Comparison of ENCODE assay signal across 22 mouse cellular contexts in the genomic region with DNA sequence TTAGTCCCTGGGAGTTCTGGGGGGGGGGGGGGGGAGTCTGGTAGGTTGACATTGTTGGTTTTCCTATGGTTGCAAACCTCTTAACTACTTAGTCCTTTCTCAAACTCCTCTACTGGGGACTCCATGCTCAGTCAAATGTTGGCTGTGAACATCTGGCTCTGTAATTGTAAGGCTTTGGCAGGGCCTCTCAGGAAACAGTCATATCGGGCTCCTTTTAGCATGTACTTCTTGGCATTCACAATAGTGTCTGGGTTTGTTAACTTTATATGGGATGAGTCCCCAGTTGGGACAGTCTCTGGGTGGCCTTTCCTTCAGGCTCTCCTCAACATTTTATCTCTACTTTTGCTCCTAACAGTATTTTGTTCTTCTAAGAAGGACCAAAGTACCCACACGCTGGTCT.
DNase-seq lines count a peak whose midpoint lies in the region; ATAC-seq lines count a peak whose summit lies in the region.
"Had no signal": no experiment of that assay in that cellular context is flagged by ENCODE, and none has a peak within 500 bp of the region (broad histone marks: within the 10 kb centered on the region; RNA-seq: fewer than 3 reads in every experiment).

No protein-coding gene starts in this region.

- H3K9ac ChIP-seq in heart, embryonic 11.5 days (ENCODE audit: low read depth, low read length) = no peak overlapping the region
- H3K9ac ChIP-seq: embryonic facial prominence, embryonic 13.5 days; embryonic facial prominence, embryonic 15.5 days; forebrain, embryonic 12.5 days had no signal

- peak; percentile 17 for DNase-seq in heart, adult 8-10 months (ENCODE audit: low spot score)
- peak; percentile 2 to 6 for DNase-seq in heart, postnatal 14 days
- DNase-seq in heart, postnatal 25 days (ENCODE audit: low spot score) = no peak
- DNase-seq: adrenal gland, adult 2 months; adrenal gland, postnatal 10 days; adrenal gland, postnatal 25 days; cerebellum, adult 11 months; cerebellum, adult 18-20 months; cerebellum, adult 8-10 months; cerebellum, adult 9-11 months; cerebellum, postnatal 14 days; cerebellum, postnatal 36 days; embryo, embryonic 11 days had no signal

- 89% methylated on average over 2 of the region's 2 CpGs for WGBS in heart, embryonic 11.5 days (ENCODE audit: insufficient replicate concordance)

- H3K27me3 ChIP-seq in heart, embryonic 11.5 days (ENCODE audit: control insufficient read depth, insufficient read depth, low read length) = no peaks in the 10 kb centered on the region
- H3K27me3 ChIP-seq: embryonic facial prominence, embryonic 13.5 days; embryonic facial prominence, embryonic 15.5 days; forebrain, embryonic 12.5 days had no signal

- no peaks in the 10 kb centered on the region for H3K4me1 ChIP-seq in heart, embryonic 11.5 days (ENCODE audit: control insufficient read depth, insufficient read depth, low read length)
- H3K4me1 ChIP-seq: embryonic facial prominence, embryonic 13.5 days; embryonic facial prominence, embryonic 15.5 days; forebrain, embryonic 10.5 days; forebrain, embryonic 12.5 days had no signal

- ATAC-seq in heart, embryonic 11.5 days (replicated peaks; ENCODE audit: insufficient number of reproducible peaks, low FRiP score, low TSS enrichment) = no peak
- no peak for ATAC-seq in monocyte, adult 5-6 weeks (replicated peaks; ENCODE audit: insufficient number of reproducible peaks, low FRiP score, low TSS enrichment, poor library complexity, severe bottlenecking)
- ATAC-seq: forebrain, embryonic 14.5 days; forebrain, embryonic 16.5 days had no signal

- H3K27ac ChIP-seq in heart, embryonic 11.5 days (ENCODE audit: low read depth, low read length) = no peak overlapping the region
- H3K27ac ChIP-seq: embryonic facial prominence, embryonic 13.5 days; embryonic facial prominence, embryonic 15.5 days; forebrain, embryonic 10.5 days; forebrain, embryonic 12.5 days had no signal

- intact Hi-C loops in heart, postnatal 14 days (cut with DNase I) = no loop called here
- intact Hi-C loops in heart, postnatal 25 days (cut with DNase I) = no loop called here

- no peaks in the 10 kb centered on the region for H3K36me3 ChIP-seq in heart, embryonic 11.5 days (ENCODE audit: control insufficient read depth, insufficient read depth, low read length)
- H3K36me3 ChIP-seq: embryonic facial prominence, embryonic 13.5 days; embryonic facial prominence, embryonic 15.5 days; forebrain, embryonic 10.5 days; forebrain, embryonic 12.5 days had no signal

- H3K4me2 ChIP-seq in heart, embryonic 11.5 days = no peak overlapping the region
- H3K4me2 ChIP-seq: embryonic facial prominence, embryonic 13.5 days; embryonic facial prominence, embryonic 15.5 days; forebrain, embryonic 12.5 days had no signal

- H3K4me3 ChIP-seq in heart, embryonic 11.5 days (ENCODE audit: low read depth, low read length) = no peak overlapping the region
- H3K4me3 ChIP-seq: embryonic facial prominence, embryonic 13.5 days; embryonic facial prominence, embryonic 15.5 days; erythroblast, embryonic 14.5 days; forebrain, embryonic 10.5 days; forebrain, embryonic 12.5 days had no signal

- H3K9me3 ChIP-seq in heart, embryonic 11.5 days (replicated peaks; ENCODE audit: control insufficient read depth, low read length) = 0 out of 2 replicates have a peak, but pooled peaks cover 3% of the 10 kb centered on the region
- H3K9me3 ChIP-seq: embryonic facial prominence, embryonic 13.5 days; embryonic facial prominence, embryonic 15.5 days; forebrain, embryonic 10.5 days; forebrain, embryonic 12.5 days had no signal
